Mouse (Mus musculus) stomach, embryonic 16.5 days (tissue): ENCODE measurements around the gene Tln2. TPM values are rescaled to one million over a fixed set of nuclear protein-coding genes. Genes with fewer than 3 reads are reported as not detected.

Experiments
- ATAC-seq: fragments of 200-750 bp; cut with Nextera tagmentation; 2 replicates; pipeline ENCODE4 v1.8.0; 2017; ENCODE audit warnings: moderate number of reproducible peaks, moderate TSS enrichment; ENCODE audit not compliant: insufficient read depth, low FRiP score
- H3K27ac ChIP-seq: fragments of 300-500 bp; sonication (generic); 2 replicates; pipeline ENCODE4 v1.5.1; 2014; ENCODE audit warnings: low read length
- H3K27me3 ChIP-seq: fragments of 300-500 bp; sonication (generic); 2 replicates; pipeline ENCODE4 v1.6.1; 2014; ENCODE audit warnings: low read length, control low read depth, mixed read lengths; ENCODE audit not compliant: control insufficient read depth, insufficient read depth
- H3K36me3 ChIP-seq: fragments of 300-500 bp; sonication (generic); 2 replicates; pipeline ENCODE4 v1.6.1; 2014; ENCODE audit warnings: low read length; ENCODE audit not compliant: control insufficient read depth, insufficient read depth
- H3K4me1 ChIP-seq: fragments of 300-500 bp; sonication (generic); 2 replicates; pipeline ENCODE4 v1.6.1; 2014; ENCODE audit warnings: low read length, control low read depth, mixed read lengths; ENCODE audit not compliant: control insufficient read depth, insufficient read depth
- H3K4me2 ChIP-seq: fragments of 300-500 bp; sonication (generic); 2 replicates; pipeline ENCODE4 v1.6.1; 2014; ENCODE audit warnings: low read depth, low read length, mixed read lengths
- H3K4me3 ChIP-seq: fragments of 300-500 bp; sonication (generic); replicated peaks from 2 replicates; pipeline ENCODE4 v1.5.1; 2014; ENCODE audit warnings: mild to moderate bottlenecking, low read length
- H3K9ac ChIP-seq: fragments of 300-500 bp; sonication (generic); 2 replicates; pipeline ENCODE4 v1.6.1; 2014; ENCODE audit warnings: low read length
- H3K9me3 ChIP-seq: fragments of 300-500 bp; sonication (generic); replicated peaks from 2 replicates; pipeline ENCODE4 v1.6.1; 2016; ENCODE audit warnings: low read length, control low read depth; ENCODE audit not compliant: control insufficient read depth
- WGBS: fragments of 180-500 bp; shearing (Covaris S2); extraction: QIAGEN DNeasy Blood & Tissue Kit; methylation state at CpG from one replicate; pipeline ENCODE4 v1.1.7; 2014; 5-methylcytosine and 5-hydroxymethylcytosine counted together
- polyA plus RNA-seq: library from polyadenylated mRNA; unstranded; fragments of >200 nt; fragmentation: Nextera tagmentation; extraction: Ambion mirVana; gene quantifications from 2 replicates; pipeline ENCODE4 v1.2.1, GENCODE M21; 2015

Gene Tln2
- polyA plus RNA-seq, 1 experiment from 2014 or later: 25.4 TPM

DNA sequence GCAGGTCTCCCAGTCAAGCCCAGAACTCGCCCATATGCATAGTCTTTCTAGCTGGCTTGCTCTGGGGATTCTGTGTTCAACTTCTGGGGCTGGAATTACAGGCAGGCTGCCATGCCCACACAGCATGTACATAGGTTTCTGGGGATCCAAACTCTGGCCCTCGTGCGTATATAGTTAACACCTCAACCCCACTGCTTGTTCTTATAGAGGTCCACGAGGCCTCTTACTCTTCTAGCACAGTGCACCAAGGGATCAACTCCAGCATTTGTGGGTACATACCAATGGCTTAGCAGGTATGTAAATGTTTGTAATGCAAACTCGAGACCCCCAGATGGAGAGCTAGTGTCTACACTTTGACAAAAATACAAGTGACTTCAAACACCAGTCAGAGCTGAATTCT, 33.2 kb upstream of the Tln2 start:
- H3K4me2 ChIP-seq: no peak overlapping the region
- no peak overlapping the region for H3K4me3 ChIP-seq
- no peaks in the 10 kb centered on the region for H3K27me3 ChIP-seq
- no peaks in the 10 kb centered on the region for H3K36me3 ChIP-seq
- no peak for ATAC-seq
- H3K9me3 ChIP-seq: no peaks in the 10 kb centered on the region; the same call in 1 of the 2 replicates
- H3K4me1 ChIP-seq: no peaks in the 10 kb centered on the region
- WGBS: 82% methylated on average over 5 of the region's 5 CpGs
- H3K9ac ChIP-seq: no peak overlapping the region
- no peak overlapping the region for H3K27ac ChIP-seq

DNA sequence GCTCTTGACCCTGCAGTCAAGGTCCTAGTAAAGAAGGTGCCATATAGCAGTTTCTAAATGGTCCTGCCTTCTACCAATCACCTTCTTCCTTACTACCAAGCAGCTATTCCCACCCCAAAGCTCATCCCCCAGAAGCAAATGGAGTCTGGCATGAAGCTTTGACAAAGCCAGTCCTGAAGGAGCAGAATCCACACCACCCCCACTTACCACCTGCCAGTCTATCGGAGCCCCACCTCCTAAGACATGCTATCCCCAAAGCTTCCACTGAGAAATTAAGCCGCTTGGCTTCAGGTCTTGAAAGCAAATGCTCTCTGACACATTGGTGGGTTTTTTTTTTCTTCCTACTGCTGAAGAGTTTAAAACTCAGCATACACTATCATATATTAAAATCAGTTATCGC, 27.6 kb upstream of the Tln2 start:
- H3K9me3 ChIP-seq: no peaks in the 10 kb centered on the region
- H3K4me2 ChIP-seq: no peak overlapping the region
- H3K36me3 ChIP-seq: no peaks in the 10 kb centered on the region
- no peak overlapping the region for H3K4me3 ChIP-seq
- no peaks in the 10 kb centered on the region for H3K27me3 ChIP-seq
- no peak for ATAC-seq
- H3K4me1 ChIP-seq: peaks cover 11% of the 10 kb centered on the region
- WGBS: 82% methylated on average over 3 of the region's 3 CpGs
- no peak overlapping the region for H3K9ac ChIP-seq
- H3K27ac ChIP-seq: no peak overlapping the region

DNA sequence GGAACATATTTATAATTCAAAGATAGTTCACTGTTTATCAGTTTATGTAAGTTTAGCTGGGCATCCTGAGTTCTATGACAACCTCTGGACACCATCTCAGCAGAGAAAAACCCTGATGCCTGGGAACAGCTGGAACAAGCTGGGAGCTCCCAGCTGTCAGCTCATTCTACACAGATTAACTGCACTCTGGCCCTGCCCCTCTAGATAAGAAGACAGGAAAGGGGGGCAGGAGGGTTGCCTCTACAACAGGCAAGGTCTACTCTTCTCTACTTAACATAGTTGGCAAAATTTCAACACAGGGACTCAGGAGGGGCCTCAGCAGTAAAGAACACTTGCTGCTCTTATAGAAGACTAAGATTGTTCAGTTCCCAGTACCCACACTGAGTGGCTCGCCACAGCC, 27.0 kb upstream of the Tln2 start:
- Histone ChIP-seq H3K9me3 (no peaks in the 10 kb centered on the region), H3K9ac (no peak overlapping the region), H3K36me3 (no peaks in the 10 kb centered on the region), H3K4me2 (no peak overlapping the region), H3K4me1 (peaks cover 11% of the 10 kb centered on the region), H3K4me3 (no peak overlapping the region), H3K27me3 (no peaks in the 10 kb centered on the region), H3K27ac (no peak overlapping the region)
- no peak for ATAC-seq
- 55% methylated on average over 1 of the region's 1 CpGs for WGBS

DNA sequence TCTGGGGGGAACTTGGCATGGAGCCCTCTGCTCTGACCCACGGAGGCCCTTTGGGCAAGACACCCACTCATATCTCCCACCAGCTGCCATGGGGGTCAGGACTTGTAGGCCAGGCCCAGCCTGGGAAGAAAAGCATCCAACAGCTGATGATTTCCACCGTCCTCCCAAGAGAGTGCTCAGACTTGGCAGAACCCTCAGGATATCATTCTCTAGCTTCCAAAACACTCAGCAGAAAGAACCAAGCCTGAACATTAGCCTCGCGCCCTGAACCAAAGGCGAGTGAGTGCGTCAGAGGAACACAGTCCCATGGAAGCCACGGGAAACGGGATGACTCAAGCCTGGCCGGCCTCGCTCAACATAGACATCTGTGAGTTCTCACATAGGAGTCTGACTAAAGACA, 25.4 kb upstream of the Tln2 start:
- Histone ChIP-seq H3K4me1 (peaks cover 11% of the 10 kb centered on the region), H3K9me3 (no peaks in the 10 kb centered on the region), H3K27ac (peak overlapping the region; percentile 19; the same call in 1 of the 2 replicates), H3K4me2 (no peak overlapping the region), H3K9ac (no peak overlapping the region), H3K27me3 (no peaks in the 10 kb centered on the region), H3K4me3 (no peak overlapping the region), H3K36me3 (no peaks in the 10 kb centered on the region)
- WGBS: 65% methylated on average over 10 of the region's 10 CpGs
- ATAC-seq: peak; percentile 61; the same call in 1 of the 2 replicates

DNA sequence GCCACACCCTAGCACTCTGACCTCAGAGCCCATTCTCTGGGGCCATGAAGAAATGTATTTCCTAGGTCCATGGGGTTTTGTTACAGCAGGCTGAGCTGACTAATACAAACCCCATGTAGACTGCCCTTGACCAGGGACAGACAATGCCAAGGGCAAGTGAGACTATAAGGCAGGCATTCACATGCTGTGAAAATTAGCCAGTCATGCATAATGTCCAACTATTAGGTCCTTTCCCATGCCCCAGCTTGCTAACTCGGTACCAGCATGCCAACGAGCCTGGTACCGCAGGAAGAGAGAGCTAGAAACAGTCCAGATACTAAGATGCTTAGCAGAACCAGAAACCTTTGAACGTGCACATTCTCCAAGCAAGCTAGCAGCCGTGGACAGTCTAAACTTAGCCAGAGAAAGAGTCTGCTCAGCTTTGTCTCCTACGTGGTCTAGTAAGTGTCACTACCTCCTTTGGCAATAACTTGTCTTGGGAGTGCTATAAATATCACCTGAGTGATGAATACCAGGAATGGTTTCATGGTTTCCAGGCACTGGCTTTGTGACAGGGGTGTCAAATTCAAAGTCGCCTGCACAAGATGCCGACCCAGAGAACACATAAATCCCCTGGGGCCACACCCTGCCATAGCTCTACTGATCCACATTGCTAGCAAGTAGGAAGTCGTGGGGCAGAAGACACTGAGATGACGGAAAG, 22.2 kb upstream of the Tln2 start:
- Histone ChIP-seq H3K9me3 (no peaks in the 10 kb centered on the region), H3K4me2 (no peak overlapping the region), H3K4me1 (peaks cover 6% of the 10 kb centered on the region), H3K9ac (no peak overlapping the region), H3K27ac (no peak overlapping the region), H3K36me3 (no peaks in the 10 kb centered on the region), H3K4me3 (no peak overlapping the region), H3K27me3 (no peaks in the 10 kb centered on the region)
- 56% methylated on average over 10 of the region's 10 CpGs for WGBS
- ATAC-seq: no peak

DNA sequence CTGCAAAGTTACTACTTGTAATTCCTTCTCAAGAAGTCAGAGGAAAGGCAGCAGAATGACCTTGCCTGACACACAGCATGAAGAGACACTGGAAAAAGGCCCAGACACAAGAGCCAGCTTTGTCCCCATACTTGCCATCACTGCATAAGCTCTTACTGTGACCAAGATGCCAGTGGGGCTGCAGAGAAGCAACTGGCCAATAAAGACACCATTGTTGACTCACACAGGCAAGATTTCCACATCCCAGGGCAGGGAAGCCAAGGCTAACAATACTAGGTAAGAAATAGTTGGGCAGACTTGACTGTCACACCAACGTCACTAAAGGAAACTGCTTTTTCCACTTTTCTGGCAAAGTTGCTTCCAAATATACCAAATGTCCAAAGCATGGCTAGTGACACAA, 20.0 kb upstream of the Tln2 start:
- Histone ChIP-seq H3K27ac (no peak overlapping the region), H3K4me3 (no peak overlapping the region), H3K9me3 (no peaks in the 10 kb centered on the region), H3K9ac (no peak overlapping the region), H3K4me2 (no peak overlapping the region), H3K27me3 (no peaks in the 10 kb centered on the region), H3K4me1 (0 out of 2 replicates have a peak, but pooled peaks cover 2% of the 10 kb centered on the region), H3K36me3 (no peaks in the 10 kb centered on the region)
- no peak for ATAC-seq
- WGBS: 100% methylated on average over 1 of the region's 1 CpGs

DNA sequence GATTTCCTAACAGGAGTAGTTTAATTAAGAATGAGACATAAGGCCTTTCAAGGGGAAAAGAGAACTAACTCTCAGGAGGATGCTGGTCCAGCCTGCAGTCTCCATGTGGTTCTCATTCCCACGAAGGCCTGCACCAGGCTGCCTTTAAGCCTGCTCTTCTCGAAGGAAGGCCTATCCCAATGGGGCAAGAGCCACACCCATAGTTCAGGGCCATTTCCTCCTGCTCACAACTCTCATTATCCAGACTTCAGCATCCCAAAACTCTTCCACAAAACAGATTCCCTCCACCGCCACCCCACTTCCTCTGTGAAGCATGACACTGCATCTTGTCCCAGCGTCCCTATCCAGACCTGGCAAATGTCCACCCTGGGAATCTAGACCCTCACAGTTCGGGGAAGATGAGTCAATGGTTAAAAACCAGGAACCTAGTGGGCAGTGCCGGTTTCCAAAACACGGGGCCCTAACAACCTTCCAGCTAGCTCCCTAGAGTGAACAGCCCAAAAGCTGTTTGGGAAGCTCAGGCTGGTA, 15.3 kb upstream of the Tln2 start:
- Histone ChIP-seq H3K9ac (no peak overlapping the region), H3K27ac (no peak overlapping the region), H3K4me1 (peaks cover 12% of the 10 kb centered on the region; the same call in 1 of the 2 replicates), H3K27me3 (no peaks in the 10 kb centered on the region), H3K4me3 (no peak overlapping the region), H3K36me3 (no peaks in the 10 kb centered on the region), H3K4me2 (no peak overlapping the region), H3K9me3 (no peaks in the 10 kb centered on the region)
- no peak for ATAC-seq
- 72% methylated on average over 7 of the region's 7 CpGs for WGBS

DNA sequence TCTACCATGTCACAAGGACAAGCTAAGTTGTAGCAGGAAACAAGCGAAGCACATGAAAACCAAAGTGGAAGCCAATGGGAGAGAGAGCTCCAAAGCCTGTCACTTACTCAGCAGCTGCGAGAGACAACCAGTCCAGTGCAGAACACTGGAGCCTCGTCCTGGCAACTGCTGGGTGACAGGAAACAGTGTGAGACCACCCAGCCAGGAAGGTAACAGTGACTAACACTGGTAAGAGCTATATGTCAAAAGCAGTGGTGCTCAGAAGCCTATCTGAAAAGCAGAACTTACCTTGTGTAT, 14.1 kb upstream of the Tln2 start:
- Histone ChIP-seq H3K27me3 (no peaks in the 10 kb centered on the region), H3K27ac (0 out of 2 replicates have a peak overlapping the region, but pooled peaks have one; percentile 4), H3K4me2 (no peak overlapping the region), H3K9ac (no peak overlapping the region), H3K4me3 (no peak overlapping the region), H3K9me3 (no peaks in the 10 kb centered on the region), H3K36me3 (no peaks in the 10 kb centered on the region), H3K4me1 (peaks cover 12% of the 10 kb centered on the region; the same call in 1 of the 2 replicates)
- ATAC-seq: no peak
- WGBS: 47% methylated on average over 3 of the region's 3 CpGs

DNA sequence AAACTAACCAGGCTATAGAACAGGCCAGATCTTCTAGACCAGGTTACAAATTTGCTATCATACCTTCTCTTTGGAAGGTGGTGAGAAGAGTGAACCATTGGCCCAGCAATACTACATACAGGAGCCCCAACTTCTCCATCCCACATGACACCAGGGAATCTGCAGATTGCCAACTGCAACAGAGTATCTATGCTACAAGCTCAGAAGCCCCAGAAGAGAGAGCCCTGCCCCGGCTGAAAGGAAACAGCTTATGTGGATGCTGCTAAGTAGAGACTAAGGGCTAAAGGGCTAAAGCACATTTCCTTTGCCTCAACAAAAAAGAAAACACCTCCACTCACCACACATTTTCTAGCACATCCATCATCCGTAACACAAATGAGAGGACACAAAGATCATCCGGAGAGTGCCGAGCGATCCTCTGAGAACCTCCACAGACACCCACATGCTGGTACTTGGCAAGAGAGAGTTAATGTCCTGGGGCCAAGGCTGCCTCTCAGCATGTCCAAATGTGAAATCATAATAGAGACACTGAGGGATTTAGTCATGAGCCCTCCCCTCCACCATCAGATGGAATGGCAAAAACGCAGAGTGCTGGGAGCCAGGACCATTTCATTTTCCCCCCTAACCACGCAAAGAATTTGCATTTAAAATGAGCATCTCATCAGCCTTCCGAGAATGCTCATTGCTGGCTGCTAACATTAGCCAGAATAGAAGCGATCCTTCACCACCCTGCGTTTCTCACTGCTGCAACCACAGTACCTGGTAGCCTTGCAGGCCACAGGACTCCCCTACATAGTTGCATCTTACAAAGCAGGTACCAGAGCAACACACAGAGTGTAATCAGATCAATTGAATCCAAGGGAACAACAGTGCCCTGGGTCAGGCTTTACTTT, 13.5 kb upstream of the Tln2 start:
- H3K4me2 ChIP-seq: no peak overlapping the region
- no peaks in the 10 kb centered on the region for H3K27me3 ChIP-seq
- no peak overlapping the region for H3K9ac ChIP-seq
- no peaks in the 10 kb centered on the region for H3K36me3 ChIP-seq
- WGBS: 40% methylated on average over 10 of the region's 10 CpGs
- peaks cover 12% of the 10 kb centered on the region; the same call in 1 of the 2 replicates for H3K4me1 ChIP-seq
- peak overlapping the region; percentile 4; the same call in 1 of the 2 replicates for H3K27ac ChIP-seq
- H3K4me3 ChIP-seq: no peak overlapping the region
- H3K9me3 ChIP-seq: no peaks in the 10 kb centered on the region
- no peak for ATAC-seq
